ENCODE assay signal across 11 mouse cellular contexts in genomic region chr11:113334444-113334881, GRCm38 (mm10).
DNase-seq lines count a peak whose midpoint lies in the region; ATAC-seq and TF ChIP-seq lines count a peak whose summit lies in the region.
"Had no signal": no experiment of that assay in that cellular context is flagged by ENCODE, and none has a peak within 500 bp of the region (broad histone marks: within the 10 kb centered on the region; RNA-seq: fewer than 3 reads in every experiment).

No protein-coding gene starts in this region.

- H3K4me1 ChIP-seq in forebrain, embryonic 10.5 days, result peaks cover 41% of the 10 kb centered on the region
- peaks cover 7% of the 10 kb centered on the region; the same call in 1 of the 2 replicates for H3K4me1 ChIP-seq in forebrain, embryonic 14.5 days (ENCODE audit: control insufficient read depth, insufficient read depth, low read length)
- H3K4me1 ChIP-seq in cortical plate, adult 2 months (ENCODE audit: control insufficient read depth, insufficient read depth, low read length), result peaks cover 9% of the 10 kb centered on the region
- peaks cover 9% of the 10 kb centered on the region; the same call in 1 of the 2 replicates for H3K4me1 ChIP-seq in megakaryocyte, embryonic 14.5 days

- no peak overlapping the region for H3K9ac ChIP-seq in forebrain, embryonic 14.5 days (ENCODE audit: low read length)
- H3K9ac ChIP-seq: forebrain, embryonic 15.5 days; neural tube, embryonic 13.5 days had no signal

- H3K4me2 ChIP-seq in forebrain, embryonic 14.5 days (ENCODE audit: low read length), result no peak overlapping the region
- H3K4me2 ChIP-seq: forebrain, embryonic 15.5 days; neural tube, embryonic 13.5 days had no signal

- no peak for DNase-seq in forebrain, embryonic 10.5 days (ENCODE audit: extremely low spot score, low spot score)
- no peak for DNase-seq in forebrain, embryonic 14.5 days (ENCODE audit: low spot score)
- DNase-seq in kidney, postnatal 4 days, result peak; percentile 6 to 18
- DNase-seq in kidney, adult 18-20 months, result no peak
- DNase-seq in cerebellum, adult 9-11 months, result no peak
- DNase-seq: cerebellum, postnatal 36 days had no signal

- peaks cover 26% of the 10 kb centered on the region for H3K27me3 ChIP-seq in forebrain, embryonic 10.5 days (ENCODE audit: poor library complexity, severe bottlenecking)
- no peaks in the 10 kb centered on the region for H3K27me3 ChIP-seq in forebrain, embryonic 14.5 days (replicated peaks; ENCODE audit: control insufficient read depth, insufficient read depth, low read length)
- H3K27me3 ChIP-seq in megakaryocyte, embryonic 14.5 days (replicated peaks), result no peaks in the 10 kb centered on the region
- H3K27me3 ChIP-seq: forebrain, embryonic 15.5 days had no signal

- H3K27ac ChIP-seq in forebrain, embryonic 10.5 days, result 0 out of 2 replicates have a peak overlapping the region, but pooled peaks have one; percentile 63
- H3K27ac ChIP-seq in forebrain, embryonic 14.5 days (ENCODE audit: low read depth, low read length), result no peak overlapping the region
- peak overlapping the region; percentile 53; the same call in 1 of the 2 replicates for H3K27ac ChIP-seq in cortical plate, adult 2 months (ENCODE audit: insufficient read depth, low read length)
- H3K27ac ChIP-seq: forebrain, embryonic 15.5 days; neural tube, embryonic 13.5 days had no signal

- no peak for TF ChIP-seq POLR2A in cortical plate, adult 2 months (IDR thresholded peaks at IDR 0.05; ENCODE audit: extremely low read depth, insufficient read depth, low read length)

- H3K9me3 ChIP-seq in forebrain, embryonic 10.5 days, result no peaks in the 10 kb centered on the region; the same call in 1 of the 2 replicates
- H3K9me3 ChIP-seq in forebrain, embryonic 14.5 days (replicated peaks; ENCODE audit: control insufficient read depth, low read length), result no peaks in the 10 kb centered on the region
- peaks cover 53% of the 10 kb centered on the region for H3K9me3 ChIP-seq in megakaryocyte, embryonic 14.5 days
- H3K9me3 ChIP-seq: forebrain, embryonic 15.5 days; neural tube, embryonic 13.5 days had no signal

- H3K36me3 ChIP-seq in forebrain, embryonic 10.5 days (replicated peaks), result no peaks in the 10 kb centered on the region
- no peaks in the 10 kb centered on the region for H3K36me3 ChIP-seq in forebrain, embryonic 14.5 days (ENCODE audit: control insufficient read depth, insufficient read depth, low read length)
- no peaks in the 10 kb centered on the region for H3K36me3 ChIP-seq in megakaryocyte, embryonic 14.5 days (replicated peaks; ENCODE audit: low read length)
- H3K36me3 ChIP-seq: forebrain, embryonic 15.5 days; neural tube, embryonic 13.5 days had no signal

- WGBS in forebrain, embryonic 10.5 days, result 84% methylated on average over 5 of the region's 5 CpGs
- WGBS in forebrain, embryonic 14.5 days, result 82% methylated on average over 5 of the region's 5 CpGs

- no peak for ATAC-seq in forebrain, embryonic 14.5 days
- ATAC-seq in activated CD4-positive, CD25-positive, alpha-beta regulatory T cell, adult 4 months, result no peak
- ATAC-seq: forebrain, embryonic 15.5 days had no signal

- H3K4me3 ChIP-seq in forebrain, embryonic 10.5 days, result no peak overlapping the region
- H3K4me3 ChIP-seq in forebrain, embryonic 14.5 days (ENCODE audit: low read depth, low read length), result no peak overlapping the region
- H3K4me3 ChIP-seq in cortical plate, adult 2 months (ENCODE audit: insufficient read depth, low read length), result no peak overlapping the region
- H3K4me3 ChIP-seq in megakaryocyte, embryonic 14.5 days (replicated peaks), result peak overlapping the region; percentile 71
- H3K4me3 ChIP-seq: forebrain, embryonic 15.5 days; neural tube, embryonic 13.5 days had no signal

- TF ChIP-seq CTCF in cortical plate, adult 2 months (IDR thresholded peaks at IDR 0.05; ENCODE audit: extremely low read depth, insufficient read depth, low read length), result no peak

Comparison
In these comparisons a context has a peak if more than half of its experiments do, and no peak if none do; other contexts are left out.
1. DNase-seq: peak in kidney, postnatal 4 days (2 of 2); none in forebrain, embryonic 10.5 days (single experiment), forebrain, embryonic 14.5 days (single experiment), kidney, adult 18-20 months (single experiment) and cerebellum, adult 9-11 months (single experiment).